Mouse (Mus musculus) heart, embryonic 10.5 days (tissue): ENCODE results near the gene Lrrc14b. TPM values are rescaled to one million over a fixed set of nuclear protein-coding genes. Genes with fewer than 3 reads are reported as not detected.

Experiments used
- DNase-seq: peaks from one replicate; pipeline ENCODE4 v3.0.0-alpha.2; 2017; ENCODE audit warnings: low spot score
- H3K27ac ChIP-seq: fragments of 300-500 bp; sonication (generic); 2 replicates; pipeline ENCODE4 v1.5.1; 2016; ENCODE audit warnings: mild to moderate bottlenecking
- H3K27me3 ChIP-seq: fragments of 300-500 bp; sonication (generic); 2 replicates; pipeline ENCODE4 v1.6.1; 2016; ENCODE audit warnings: mild to moderate bottlenecking; ENCODE audit not compliant: poor library complexity, insufficient read depth, severe bottlenecking
- H3K36me3 ChIP-seq: fragments of 300-500 bp; sonication (generic); 2 replicates; pipeline ENCODE4 v1.6.1; 2016; ENCODE audit warnings: mild to moderate bottlenecking, moderate library complexity
- H3K4me1 ChIP-seq: fragments of 300-500 bp; sonication (generic); 2 replicates; pipeline ENCODE4 v1.6.1; 2016; ENCODE audit warnings: mild to moderate bottlenecking
- H3K4me3 ChIP-seq: fragments of 300-500 bp; sonication (generic); 2 replicates; pipeline ENCODE4 v1.5.1; 2016; ENCODE audit warnings: mild to moderate bottlenecking, moderate library complexity
- H3K9me3 ChIP-seq: fragments of 300-500 bp; sonication (generic); 2 replicates; pipeline ENCODE4 v1.6.1; 2016; ENCODE audit warnings: mild to moderate bottlenecking, moderate library complexity
- WGBS: fragments of 180-500 bp; shearing (Covaris S2); methylation state at CpG from one replicate; pipeline ENCODE4 v1.1.7; 2016; 5-methylcytosine and 5-hydroxymethylcytosine counted together
- microRNA counts: library from miRNA; unstranded; fragments of <30 nt; microRNA quantifications from one replicate; lab custom pipeline; 2017
- microRNA-seq: library from miRNA; unstranded; fragments of <30 nt; microRNA quantifications from one replicate; pipeline ENCODE4, GENCODE M21; 2017
- polyA plus RNA-seq: library from polyadenylated mRNA; unstranded; fragments of >200 nt; fragmentation: Nextera tagmentation; extraction: Ambion mirVana; gene quantifications from 2 replicates; pipeline ENCODE4 v1.2.1, GENCODE M21; 2016

The Lrrc14b gene
- polyA plus RNA-seq, 1 experiment from 2014 or later: 0.09 TPM

DNA sequence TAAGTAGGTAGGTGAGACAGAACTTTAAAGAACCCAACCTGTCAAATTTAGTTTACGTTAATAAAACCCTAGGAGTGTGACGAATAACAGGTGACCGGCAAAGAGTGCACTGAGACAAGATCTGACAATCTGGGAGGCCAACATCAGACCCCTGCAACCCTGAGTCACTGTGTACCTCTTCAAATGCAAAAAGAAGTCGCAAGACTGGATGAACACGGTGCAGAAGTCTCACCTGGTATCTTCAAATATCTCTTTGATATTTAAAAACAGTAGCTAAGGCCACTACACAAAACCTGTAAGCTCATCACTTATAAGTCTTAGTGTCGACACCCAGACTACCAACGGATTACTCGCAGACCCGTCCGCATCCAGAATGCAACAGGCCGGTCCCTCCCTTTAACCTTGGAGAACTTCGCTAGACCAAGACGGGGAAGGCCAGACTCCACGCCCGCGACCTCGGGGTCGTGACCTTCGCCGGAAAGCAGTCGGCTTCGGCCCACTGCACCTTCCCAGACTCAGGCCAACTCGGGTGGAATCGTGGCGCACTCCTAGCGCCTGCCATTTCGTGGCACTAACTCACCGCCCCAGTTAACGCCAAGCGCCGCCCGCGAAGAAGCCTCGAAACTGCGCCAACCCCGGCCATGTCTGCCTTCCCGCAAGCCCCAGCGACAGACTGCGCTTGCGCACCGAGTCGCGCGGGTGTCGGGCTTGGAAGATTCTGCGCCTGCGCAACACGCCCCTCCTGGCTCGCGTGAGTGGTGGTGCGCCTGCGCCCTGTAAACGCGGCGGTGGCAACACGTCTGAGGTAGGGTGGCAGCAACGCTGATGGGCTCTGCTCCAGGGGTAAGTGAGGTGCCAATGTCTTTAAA, 14.0 kb downstream of the Lrrc14b start, which contains the start of the genes Sdha and Ccdc127:
Sdha (minus strand) TSS at position 715 of the 869 bp plus-strand sequence.
Ccdc127 (plus strand) TSS at position 744 of the 869 bp plus-strand sequence.
- H3K27ac ChIP-seq: peak within 1 kb of the TSS; percentile 99

DNA sequence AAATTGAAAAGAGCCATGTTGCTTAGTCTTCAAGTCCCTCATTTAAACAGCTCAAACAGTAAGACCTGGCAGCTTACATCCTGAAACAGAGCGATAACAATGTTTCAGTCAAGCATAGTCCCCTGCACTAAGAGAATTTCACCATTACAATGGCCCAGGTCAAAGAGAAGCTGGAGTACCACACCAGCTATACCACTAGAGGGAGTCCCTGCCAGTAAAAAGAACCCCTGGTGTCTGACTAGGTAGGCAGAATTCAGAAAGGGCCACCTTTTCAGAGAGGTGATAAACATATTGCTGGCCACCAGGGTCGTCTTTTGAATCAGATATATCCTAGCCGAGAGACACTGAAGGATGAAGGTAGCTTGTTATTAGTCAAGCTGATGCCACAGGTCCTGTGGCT, 22.8 kb downstream of the Lrrc14b start:
- WGBS: 47% methylated on average over 3 of the region's 3 CpGs
- H3K36me3 ChIP-seq: peaks cover 84% of the 10 kb centered on the region
- no peaks in the 10 kb centered on the region for H3K27me3 ChIP-seq
- H3K9me3 ChIP-seq: no peaks in the 10 kb centered on the region
- no peak overlapping the region for H3K4me3 ChIP-seq
- H3K27ac ChIP-seq: no peak overlapping the region
- H3K4me1 ChIP-seq: no peaks in the 10 kb centered on the region
- DNase-seq: no peak

More for the DNA sequence above, 14.0 kb downstream of the Lrrc14b start, which contains the start of the genes Sdha and Ccdc127:
- Histone ChIP-seq H3K4me1 (peaks cover 15% of the 10 kb centered on the region), H3K4me3 (peak within 1 kb of the TSS; percentile 77), H3K27me3 (no peaks in the 10 kb centered on the region), H3K9me3 (no peaks in the 10 kb centered on the region), H3K36me3 (peaks cover 20% of the 10 kb centered on the region)
- DNase-seq: peak; percentile 98
- WGBS: 2% methylated on average over 57 of the region's 57 CpGs

DNA sequence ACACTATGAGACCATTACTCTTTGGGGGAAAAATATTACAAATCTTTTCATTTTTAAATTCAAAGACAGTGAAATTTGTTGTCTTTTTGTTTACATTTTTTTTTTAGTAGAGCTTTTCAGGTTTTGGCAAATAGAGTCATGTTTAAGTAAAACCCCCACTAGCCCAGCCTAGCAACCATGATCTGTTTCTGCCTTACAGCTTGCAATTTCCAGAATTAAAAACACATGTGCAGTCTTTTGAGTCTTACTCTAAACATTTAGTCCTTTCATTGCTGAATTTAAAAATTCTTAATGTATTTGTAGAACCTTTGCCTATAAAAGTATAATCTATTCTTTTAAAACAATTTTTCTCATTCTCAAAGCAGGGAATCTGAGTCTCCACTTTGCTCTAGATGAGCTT, 34.5 kb downstream of the Lrrc14b start:
- H3K27me3 ChIP-seq: no peaks in the 10 kb centered on the region
- peaks cover 86% of the 10 kb centered on the region for H3K36me3 ChIP-seq
- no peak overlapping the region for H3K4me3 ChIP-seq
- H3K9me3 ChIP-seq: no peaks in the 10 kb centered on the region
- no peaks in the 10 kb centered on the region for H3K4me1 ChIP-seq
- H3K27ac ChIP-seq: no peak overlapping the region
- no peak for DNase-seq

DNA sequence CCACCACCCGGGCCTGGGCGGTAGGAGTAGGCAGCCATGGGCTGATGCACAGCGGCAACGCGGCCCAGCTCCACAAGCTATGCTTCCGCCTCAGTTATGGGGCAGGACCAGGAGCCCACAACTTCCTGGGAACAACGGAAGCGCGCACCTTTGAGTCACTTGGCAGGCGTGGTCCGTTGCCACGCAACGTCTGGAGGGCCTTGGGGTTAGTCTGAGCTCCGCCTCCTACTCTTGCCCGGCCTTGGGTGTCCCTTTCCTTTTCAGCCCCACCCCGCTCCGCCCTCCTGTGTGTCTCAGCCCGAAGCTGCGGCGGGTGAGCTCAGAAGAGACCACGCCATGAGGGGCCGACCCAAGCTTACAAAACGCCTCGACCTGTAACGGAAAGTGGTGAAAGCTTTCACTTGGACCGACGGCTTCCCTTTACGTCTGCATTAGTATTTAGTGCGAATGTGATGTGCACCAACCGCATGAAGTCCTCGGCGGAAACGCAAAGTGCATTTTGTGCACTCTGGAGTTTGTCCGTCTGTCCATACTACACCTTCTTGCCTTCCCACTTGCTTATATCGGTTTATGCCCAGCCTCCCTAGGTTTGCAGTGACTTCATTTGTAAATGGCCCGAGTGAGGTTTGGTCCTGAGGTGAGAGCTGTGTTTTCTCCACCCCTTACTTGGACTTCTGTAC, 46.5 kb downstream of the Lrrc14b start, which contains the start of gene Pdcd6:
Pdcd6 (minus strand) TSS at position 411 of the 680 bp plus-strand sequence.
- no peaks in the 10 kb centered on the region for H3K27me3 ChIP-seq
- peak within 1 kb of the TSS; percentile 87 for H3K4me3 ChIP-seq
- H3K9me3 ChIP-seq: no peaks in the 10 kb centered on the region
- H3K27ac ChIP-seq: peak within 1 kb of the TSS; percentile 89
- peak; percentile 99 for DNase-seq
- peaks cover 11% of the 10 kb centered on the region for H3K4me1 ChIP-seq
- 1% methylated on average over 36 of the region's 36 CpGs for WGBS
- H3K36me3 ChIP-seq: peaks cover 31% of the 10 kb centered on the region

DNA sequence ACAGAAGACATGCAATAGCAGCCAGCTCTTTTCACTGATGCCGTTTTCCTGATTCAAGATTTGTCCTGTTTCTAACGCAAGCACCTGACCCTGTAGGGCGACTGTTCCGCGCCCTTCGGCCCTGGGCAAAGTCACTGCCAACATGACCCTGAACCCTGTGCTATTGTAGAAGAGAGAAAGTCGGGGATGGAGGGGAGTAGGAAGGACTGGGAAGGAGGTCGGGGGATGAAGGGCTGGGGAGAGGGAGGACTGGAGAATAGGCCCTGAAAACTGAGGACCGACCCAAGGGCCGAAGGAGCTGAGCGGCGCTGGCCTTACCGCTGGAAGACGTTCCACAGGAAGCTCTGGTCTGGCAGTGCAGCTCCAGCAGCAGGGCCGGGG, 47.0 kb downstream of the Lrrc14b start:
- peaks cover 11% of the 10 kb centered on the region for H3K4me1 ChIP-seq
- no peaks in the 10 kb centered on the region for H3K9me3 ChIP-seq
- no peaks in the 10 kb centered on the region for H3K27me3 ChIP-seq
- DNase-seq: no peak
- H3K36me3 ChIP-seq: peaks cover 26% of the 10 kb centered on the region
- peak overlapping the region; percentile 87 for H3K4me3 ChIP-seq
- WGBS: 4% methylated on average over 15 of the region's 15 CpGs
- H3K27ac ChIP-seq: peak overlapping the region; percentile 89

DNA sequence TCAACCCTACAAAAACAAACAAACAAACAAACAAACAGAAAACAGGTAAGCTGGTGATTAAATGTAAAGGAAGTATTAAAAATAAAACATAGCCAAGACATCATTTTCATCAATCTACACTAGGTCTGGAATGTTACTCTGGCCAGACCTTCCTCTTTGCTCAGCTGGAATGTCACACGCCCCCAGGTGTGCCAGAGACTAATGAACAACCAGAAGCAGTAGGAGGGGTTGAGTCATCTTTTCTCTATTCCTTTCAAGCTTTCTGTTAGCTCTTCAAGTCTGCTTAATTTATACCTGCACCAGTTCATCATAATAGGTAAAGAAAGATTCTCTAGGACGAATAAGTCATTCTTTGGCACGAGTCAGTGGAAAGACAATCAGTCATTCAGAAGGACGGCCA, 47.4 kb downstream of the Lrrc14b start:
- Histone ChIP-seq H3K4me3 (peak overlapping the region; percentile 87), H3K4me1 (peaks cover 11% of the 10 kb centered on the region), H3K9me3 (no peaks in the 10 kb centered on the region), H3K27me3 (no peaks in the 10 kb centered on the region), H3K27ac (no peak overlapping the region; the same call in 1 of the 2 replicates), H3K36me3 (peaks cover 22% of the 10 kb centered on the region)
- 31% methylated on average over 4 of the region's 4 CpGs for WGBS
- no peak for DNase-seq

DNA sequence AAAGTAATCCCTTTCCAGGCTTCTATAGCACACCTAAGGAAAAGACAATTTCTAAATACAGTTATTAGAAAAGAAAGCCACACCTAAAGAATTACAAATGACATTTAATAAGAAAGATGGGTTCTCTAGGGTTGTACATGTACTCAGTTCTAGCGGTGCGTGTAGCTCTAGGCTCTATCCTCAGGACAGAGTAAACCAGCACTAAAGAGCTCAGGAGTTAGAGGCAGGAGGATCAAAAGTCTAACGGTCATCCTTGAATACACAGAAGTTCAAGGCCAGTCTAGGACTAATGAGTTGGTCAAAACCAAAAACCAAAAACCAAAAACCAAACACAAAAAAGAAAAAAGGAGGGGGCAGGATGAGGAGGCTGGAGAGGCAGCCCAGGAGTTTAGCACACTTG, 49.2 kb downstream of the Lrrc14b start:
- Histone ChIP-seq H3K4me3 (no peak overlapping the region), H3K36me3 (peaks cover 21% of the 10 kb centered on the region), H3K27ac (no peak overlapping the region), H3K27me3 (no peaks in the 10 kb centered on the region), H3K4me1 (peaks cover 11% of the 10 kb centered on the region), H3K9me3 (no peaks in the 10 kb centered on the region)
- no peak for DNase-seq
- 97% methylated on average over 3 of the region's 3 CpGs for WGBS

MicroRNAs encoded within 50 kb of the gene (microRNA counts, 519-probe panel; counts per million panel counts)
- microRNA mmu-miR-692 (lab: Ali Mortazavi, UCI): not detected

Small RNA genes lying within 50 kb of the gene (microRNA-seq; reads per million reads assigned to microRNA genes)
- gene Mir692-3: not detected

Other genes starting within 250 kb of the Lrrc14b start
- gene Slc9a3, start 242.5 kb downstream of the Lrrc14b start, polyA plus RNA-seq: 0.04 TPM in 1 of 2 replicates, not detected in the other
- gene Exoc3, start 155.3 kb downstream of the Lrrc14b start, polyA plus RNA-seq: 62.0 and 62.6 TPM in 2 replicates
- gene Ahrr, start 71.7 kb downstream of the Lrrc14b start, polyA plus RNA-seq: 0.30 and 0.90 TPM in 2 replicates
- gene Pdcd6, start 46.4 kb downstream of the Lrrc14b start, polyA plus RNA-seq: 106 and 126 TPM in 2 replicates
- 345 and 502 TPM in 2 replicates for gene Sdha, start 13.7 kb downstream of the Lrrc14b start, polyA plus RNA-seq
- gene Ccdc127, start 13.7 kb downstream of the Lrrc14b start, polyA plus RNA-seq: 50.0 and 50.2 TPM in 2 replicates
- 3.1 and 3.9 TPM in 2 replicates for gene Zfp72, start 26.8 kb upstream of the Lrrc14b start, polyA plus RNA-seq
- gene Ftl1-ps1, start 35.7 kb upstream of the Lrrc14b start, polyA plus RNA-seq: 70.1 and 76.2 TPM in 2 replicates
- 15.4 and 19.1 TPM in 2 replicates for gene Zfp825, start 130.0 kb upstream of the Lrrc14b start, polyA plus RNA-seq